Mouse (Mus musculus): ENCODE data around the gene Eml1.

- TF ChIP-seq TAL1 (IDR thresholded peaks at IDR 0.05; ENCODE audit: low read length): no peak
- no peak for TF ChIP-seq GATA1 (IDR thresholded peaks at IDR 0.05; ENCODE audit: low read length)
Observed at GRCm38 (mm10) chr12:108503064-108503463, 132.3 kb downstream of the Eml1 start.

Data from erythroblast, embryonic 14.5 days (primary cell).